Mouse (Mus musculus) heart, adult 2 months (tissue): ENCODE data around the gene Pdzd2.

Experiments
- CTCF ChIP-seq: fragments of 200-600 bp; IDR thresholded peaks from 2 replicates; pipeline ENCODE4 v1.8.1; 2022; ENCODE audit warnings: antibody characterized with exemption, mild to moderate bottlenecking, moderate library complexity
- EP300 ChIP-seq: fragments of 200-500 bp; IDR thresholded peaks from 2 replicates; pipeline ENCODE4 v1.6.1; 2011; ENCODE audit warnings: low read depth, low read length, control low read depth; ENCODE audit not compliant: insufficient read depth

- TF ChIP-seq EP300 (no peak), CTCF (no peak)
These were observed 366.2 kb downstream of the Pdzd2 start for GRCm38 (mm10) chr15:12373496-12373895.
